Mouse (Mus musculus) C2C12 (cell line): ENCODE measurements around the gene Pdhx. TPM values are rescaled to one million over a fixed set of nuclear protein-coding genes. Genes with fewer than 3 reads are reported as not detected.
A peak's percentile ranks its signal among the peaks of the same experiment; 100 is the strongest.

Experiments used
- H3K27me3 ChIP-seq: one replicate; pipeline ENCODE4 v1.6.1; 2011; ENCODE audit not compliant: control insufficient read depth, insufficient read depth, insufficient read length
- H3K36me3 ChIP-seq: one replicate; pipeline ENCODE4 v1.6.1; 2011; ENCODE audit not compliant: control insufficient read depth, insufficient read depth
- H3K4me3 ChIP-seq: one replicate; pipeline ENCODE4 v1.5.1; 2011; ENCODE audit warnings: mild to moderate bottlenecking, control low read depth; ENCODE audit not compliant: poor library complexity, insufficient read depth, severe bottlenecking
- H3K79me2 ChIP-seq: one replicate; pipeline ENCODE4 v1.6.1; 2011; ENCODE audit not compliant: control insufficient read depth, insufficient read depth
- H3K79me3 ChIP-seq: one replicate; pipeline ENCODE4 v1.6.1; 2011; ENCODE audit warnings: low read depth, control low read depth
- H3ac ChIP-seq: one replicate; pipeline ENCODE3; 2011; ENCODE audit warnings: low read depth; ENCODE audit not compliant: control insufficient read depth, insufficient read length
- CEBPB ChIP-seq: IDR thresholded peaks from one replicate; pipeline ENCODE4 v1.6.1; 2011; ENCODE audit warnings: low read depth, mild to moderate bottlenecking, control low read depth, moderate library complexity
- CTCF ChIP-seq: IDR thresholded peaks from one replicate; pipeline ENCODE4 v1.5.1; 2011; ENCODE audit not compliant: control insufficient read depth, insufficient read depth, insufficient read length
- FOSL1 ChIP-seq: IDR thresholded peaks from one replicate; pipeline ENCODE4 v1.8.0; 2011; ENCODE audit warnings: mild to moderate bottlenecking, low read length; ENCODE audit not compliant: poor library complexity, insufficient read depth, severe bottlenecking
- MAX ChIP-seq: IDR thresholded peaks from one replicate; pipeline ENCODE4 v1.6.1; 2011; ENCODE audit warnings: mild to moderate bottlenecking, control low read depth
- MYOD1 ChIP-seq: IDR thresholded peaks from one replicate; pipeline ENCODE4 v1.6.1; 2011; ENCODE audit warnings: low read depth; ENCODE audit not compliant: control insufficient read depth, insufficient read length
- MYOG ChIP-seq: IDR thresholded peaks from one replicate; pipeline ENCODE4 v1.6.1; 2011; ENCODE audit not compliant: control insufficient read depth, insufficient read length; ENCODE audit errors: extremely low read depth
- USF1 ChIP-seq: IDR thresholded peaks from one replicate; pipeline ENCODE4 v1.6.1; 2011; ENCODE audit warnings: low read depth, mild to moderate bottlenecking, control low read depth, moderate library complexity
- long read RNA-seq, 2 experiments: library from polyadenylated mRNA; unstranded; transcript quantifications; one replicate each; pipeline ENCODE4 v2.0.0; 2019 to 2020
- polyA plus RNA-seq: library from polyadenylated mRNA; unstranded; fragments of >200 nt; fragmentation: generic; extraction: Trizol; gene quantifications from one replicate; pipeline ENCODE4 v1.2.1, GENCODE M21; 2012; ENCODE audit warnings: missing spikeins

The Pdhx gene
- 17.2 TPM for polyA plus RNA-seq
- long read RNA-seq, experiment 1, transcript Pdhx-201 (11 exons, 2,506 nt): major isoform, 29 of 35 reads
- long read RNA-seq, experiment 1, partial matches to known transcripts: 2 of 35 reads
- long read RNA-seq, experiment 1, other reads (novel, unspliced or antisense): 4 of 35 reads
- long read RNA-seq, experiment 2, transcript Pdhx-201 (11 exons, 2,506 nt): major isoform, 151 of 178 reads
- long read RNA-seq, experiment 2, partial matches to known transcripts: 3 of 178 reads
- long read RNA-seq, experiment 2, other reads (novel, unspliced or antisense): 24 of 178 reads

GRCm38 (mm10) chr2:103073219-103073982 lies at the start of gene Pdhx, which contains the start of gene Apip:
Gene Pdhx, minus strand, starts transcription at chr2:103073513.
Gene Apip, plus strand, starts transcription at chr2:103073675.
- Histone ChIP-seq H3K4me3 (peak within 1 kb of the TSS; percentile 51), H3K79me2 (peaks cover 59% of the 10 kb centered on the region), H3ac (peak within 1 kb of the TSS; percentile 79), H3K79me3 (peaks cover 19% of the 10 kb centered on the region), H3K36me3 (no peaks in the 10 kb centered on the region), H3K27me3 (no peaks in the 10 kb centered on the region)
- TF ChIP-seq MAX (peak; percentile 37), CTCF (no peak), USF1 (no peak)

GRCm38 (mm10) chr2:103119197-103119854 lies 46.0 kb upstream of the Pdhx start:
- H3K4me3 ChIP-seq: no peak overlapping the region
- TF ChIP-seq MAX (no peak), FOSL1 (no peak)
- H3K79me3 ChIP-seq: no peaks in the 10 kb centered on the region
- H3K79me2 ChIP-seq: no peaks in the 10 kb centered on the region
- no peaks in the 10 kb centered on the region for H3K36me3 ChIP-seq
- peaks cover 16% of the 10 kb centered on the region for H3K27me3 ChIP-seq
- no peak overlapping the region for H3ac ChIP-seq

- TF ChIP-seq MAX (no peak), MYOD1 (no peak), USF1 (no peak), CEBPB (no peak), FOSL1 (no peak), MYOG (no peak), CTCF (no peak)
- Histone ChIP-seq H3ac (no peak overlapping the region), H3K79me3 (no peaks in the 10 kb centered on the region), H3K27me3 (peaks cover 21% of the 10 kb centered on the region), H3K36me3 (no peaks in the 10 kb centered on the region), H3K4me3 (no peak overlapping the region), H3K79me2 (no peaks in the 10 kb centered on the region)
These were observed 45.2 kb upstream of the Pdhx start for GRCm38 (mm10) chr2:103118324-103119196.

- Histone ChIP-seq H3K79me3 (no peaks in the 10 kb centered on the region), H3K4me3 (no peak overlapping the region), H3K79me2 (no peaks in the 10 kb centered on the region), H3K27me3 (peaks cover 24% of the 10 kb centered on the region), H3K36me3 (no peaks in the 10 kb centered on the region), H3ac (no peak overlapping the region)
- TF ChIP-seq CEBPB (no peak), USF1 (no peak), MAX (no peak)
These were observed 43.9 kb upstream of the Pdhx start for GRCm38 (mm10) chr2:103117212-103117611.

GRCm38 (mm10) chr2:103111669-103112068 lies 38.4 kb upstream of the Pdhx start:
- Histone ChIP-seq H3ac (no peak overlapping the region), H3K79me3 (no peaks in the 10 kb centered on the region), H3K27me3 (peaks cover 18% of the 10 kb centered on the region), H3K79me2 (no peaks in the 10 kb centered on the region), H3K36me3 (no peaks in the 10 kb centered on the region), H3K4me3 (no peak overlapping the region)
- no peak for TF ChIP-seq CEBPB
- no peak for TF ChIP-seq CTCF
- no peak for TF ChIP-seq FOSL1
- TF ChIP-seq MYOG: no peak

GRCm38 (mm10) chr2:103106172-103106571 lies 32.9 kb upstream of the Pdhx start:
- no peaks in the 10 kb centered on the region for H3K79me2 ChIP-seq
- H3K36me3 ChIP-seq: no peaks in the 10 kb centered on the region
- no peak for TF ChIP-seq MYOG
- no peak for TF ChIP-seq CTCF
- no peak for TF ChIP-seq CEBPB
- no peak for TF ChIP-seq MAX
- no peak for TF ChIP-seq USF1
- TF ChIP-seq FOSL1: no peak
- TF ChIP-seq MYOD1: no peak
- no peak overlapping the region for H3K4me3 ChIP-seq
- peaks cover 6% of the 10 kb centered on the region for H3K27me3 ChIP-seq
- no peak overlapping the region for H3ac ChIP-seq
- no peaks in the 10 kb centered on the region for H3K79me3 ChIP-seq
